Mouse (Mus musculus): ENCODE results near the gene Nsl1. TPM values are rescaled to one million over a fixed set of nuclear protein-coding genes. Genes with fewer than 3 reads are reported as not detected.
A peak's percentile ranks its signal among the peaks of the same experiment; 100 is the strongest.
"Not testable (repeated sequence)": the region's sequence is repeated elsewhere in the genome, so short reads cannot be mapped to it uniquely, and the experiment has no call there.

Nsl1 gene
- total RNA-seq (2015) = 7.3 and 8.1 TPM in 2 replicates
- 19.7 and 22.0 TPM in 2 replicates for total RNA-seq (2017)

GRCm38 (mm10) chr1:191062781-191063485 is at the start of gene Nsl1, which contains the start of gene Tatdn3:
Gene Nsl1 (plus strand): TSS chr1:191063012.
Gene Tatdn3 (minus strand): TSS chr1:191062932.
- peak; percentile 99 for ATAC-seq (ENCODE audit: poor library complexity, severe bottlenecking)

- ATAC-seq (ENCODE audit: poor library complexity, severe bottlenecking) = no peak
Measured at GRCm38 (mm10) chr1:191014271-191014670, 48.5 kb upstream of the Nsl1 start.

DNA sequence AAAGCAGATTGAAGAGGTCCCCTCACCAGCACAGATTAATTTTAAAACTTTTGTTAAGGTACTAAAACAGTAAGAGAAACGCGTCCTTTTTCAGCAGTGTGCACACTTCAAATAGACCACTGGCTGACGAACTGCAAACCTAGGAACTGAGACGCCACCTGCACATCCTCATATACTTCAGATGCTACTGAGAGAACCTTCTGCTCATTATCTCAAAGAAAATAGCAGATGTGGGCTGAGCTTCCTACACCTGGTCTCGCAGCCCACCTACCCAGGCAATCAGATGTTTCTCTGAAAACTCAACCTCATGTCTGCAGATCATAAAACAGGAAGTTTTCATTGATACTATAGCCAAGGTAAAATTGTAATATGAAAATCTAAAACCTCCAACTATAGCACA is 43.0 kb upstream of the Nsl1 start:
- no peak for ATAC-seq (ENCODE audit: poor library complexity, severe bottlenecking)

- no peak for ATAC-seq (ENCODE audit: poor library complexity, severe bottlenecking)
Measured at GRCm38 (mm10) chr1:191020217-191020924, 42.4 kb upstream of the Nsl1 start.

- no peak for ATAC-seq (ENCODE audit: poor library complexity, severe bottlenecking)
Measured at GRCm38 (mm10) chr1:191021016-191021415, 41.8 kb upstream of the Nsl1 start.

DNA sequence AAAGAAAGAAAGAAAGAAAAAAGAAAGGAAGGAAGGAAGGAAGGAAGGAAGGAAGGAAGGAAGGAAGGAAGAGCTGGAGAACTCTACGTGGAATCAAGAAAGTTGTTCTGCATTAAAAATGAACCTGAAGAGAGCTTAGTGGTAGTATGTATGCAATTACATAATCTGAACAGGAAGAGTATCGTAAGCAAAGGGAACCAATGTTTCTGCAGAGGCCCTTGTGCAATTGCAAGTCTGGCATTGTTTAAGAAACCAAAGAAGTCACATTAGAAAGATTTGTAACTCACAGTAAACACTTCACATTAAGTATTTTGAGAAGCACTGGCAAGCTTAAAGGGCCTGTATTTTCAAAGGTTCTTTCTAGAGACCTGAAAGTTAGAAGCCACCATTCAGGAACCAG is 39.7 kb upstream of the Nsl1 start:
- ATAC-seq (ENCODE audit: poor library complexity, severe bottlenecking) = peak; percentile 43

DNA sequence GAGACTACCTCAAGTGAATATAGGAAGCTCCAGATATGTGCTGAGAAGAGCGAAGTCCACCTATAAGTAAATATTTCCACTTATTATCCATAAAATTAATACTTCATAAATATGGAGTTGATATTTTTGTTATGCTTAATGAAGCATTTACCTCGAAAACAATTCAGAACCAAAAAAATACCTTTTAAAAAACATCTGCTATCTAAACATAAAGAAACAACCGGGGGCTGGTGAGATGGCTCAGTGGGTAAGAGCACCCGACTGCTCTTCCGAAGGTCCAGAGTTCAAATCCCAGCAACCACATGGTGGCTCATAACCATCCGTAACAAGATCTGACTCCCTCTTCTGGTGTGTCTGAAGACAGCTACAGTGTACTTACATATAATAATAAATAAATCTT is 39.0 kb upstream of the Nsl1 start:
- not testable (repeated sequence) for ATAC-seq (ENCODE audit: poor library complexity, severe bottlenecking)

DNA sequence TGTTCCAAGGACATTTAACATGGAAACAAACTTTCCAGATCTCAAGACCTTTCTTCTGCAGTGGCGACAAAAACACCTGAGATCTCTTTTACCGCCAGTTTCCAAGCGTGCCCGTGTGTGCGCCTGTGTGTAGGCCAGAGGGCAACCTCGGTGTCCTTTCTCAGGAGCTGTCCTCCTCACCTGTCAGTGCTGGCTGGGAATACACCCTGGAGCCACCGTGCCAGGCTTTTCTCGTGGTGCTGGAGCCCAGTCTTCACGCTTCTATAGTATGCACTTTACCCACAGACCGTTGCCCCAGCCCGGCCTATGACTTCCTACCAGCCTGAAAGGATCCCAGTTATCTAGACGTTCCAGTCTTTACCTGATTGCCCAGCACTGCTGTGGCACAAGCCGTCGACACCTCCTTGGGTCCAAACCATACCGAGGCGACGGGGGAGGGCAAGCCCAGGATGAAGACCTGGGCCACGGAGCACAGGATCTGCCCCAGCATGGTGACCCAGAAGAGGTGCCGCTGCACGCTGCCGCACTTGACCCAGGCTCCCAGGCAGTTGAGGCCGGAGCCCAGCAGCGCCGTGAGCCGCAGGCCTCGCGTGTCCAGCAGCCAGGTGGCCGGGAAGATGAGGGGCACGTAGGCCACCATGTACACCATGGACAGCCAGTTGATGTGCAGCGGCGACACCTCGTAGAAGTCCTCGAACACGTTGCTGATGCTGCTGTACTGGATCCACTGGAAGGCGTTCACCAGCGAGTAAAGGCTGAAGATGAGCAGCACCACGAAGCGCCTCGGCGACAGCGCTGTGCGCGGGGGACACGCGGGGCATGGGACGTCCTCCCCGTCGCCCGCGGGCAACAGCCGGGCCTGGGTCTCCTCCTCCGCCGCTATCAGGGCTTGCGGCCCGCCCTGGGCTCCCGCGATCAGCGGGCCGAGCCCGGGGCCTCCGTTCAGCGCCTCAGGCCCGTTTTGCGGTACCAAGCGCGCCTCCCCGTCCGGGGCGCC is 37.5 kb upstream of the Nsl1 start:
- ATAC-seq (ENCODE audit: poor library complexity, severe bottlenecking) = peak; percentile 11

DNA sequence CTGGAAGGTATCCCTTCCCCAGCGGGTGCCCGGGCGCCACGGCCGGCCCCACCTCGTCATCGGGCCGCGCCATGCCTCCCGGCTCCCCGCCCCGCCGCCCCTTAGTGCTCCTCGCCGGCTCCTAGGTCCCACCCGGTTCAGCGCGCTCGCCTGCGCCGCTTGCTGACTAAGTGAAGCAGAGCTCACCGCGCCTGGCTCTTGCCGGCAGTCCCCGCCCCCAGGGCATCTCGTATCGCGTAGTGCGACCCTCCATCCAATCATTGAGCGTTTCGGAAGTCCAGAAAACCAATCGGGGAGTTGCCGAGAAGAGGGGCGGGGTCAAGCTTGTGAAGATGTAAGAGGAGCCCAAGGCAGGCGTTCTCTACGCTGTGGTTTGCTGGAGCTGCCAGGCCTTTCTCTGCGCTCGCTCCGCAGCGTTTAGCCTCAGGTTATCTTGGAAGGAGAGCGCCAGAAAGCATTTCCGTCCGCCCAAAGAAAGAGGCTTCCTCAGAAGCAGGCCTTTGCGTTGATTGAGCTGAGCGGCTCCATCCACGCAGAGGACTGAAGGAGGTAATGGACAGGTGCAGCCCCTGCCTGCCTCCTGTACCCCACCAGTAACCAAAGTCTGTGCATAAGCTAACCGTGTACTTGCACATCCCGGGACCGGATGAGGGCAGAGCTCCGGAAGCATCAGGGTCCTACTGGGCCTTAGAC is 36.6 kb upstream of the Nsl1 start, which contains the start of gene Flvcr1:
Gene Flvcr1, minus strand, starts transcription at position 138 of the 693 bp plus-strand sequence.
- ATAC-seq (ENCODE audit: poor library complexity, severe bottlenecking) = peak; percentile 93

GRCm38 (mm10) chr1:191030182-191030581 is 32.6 kb upstream of the Nsl1 start:
- ATAC-seq (ENCODE audit: poor library complexity, severe bottlenecking) = no peak

DNA sequence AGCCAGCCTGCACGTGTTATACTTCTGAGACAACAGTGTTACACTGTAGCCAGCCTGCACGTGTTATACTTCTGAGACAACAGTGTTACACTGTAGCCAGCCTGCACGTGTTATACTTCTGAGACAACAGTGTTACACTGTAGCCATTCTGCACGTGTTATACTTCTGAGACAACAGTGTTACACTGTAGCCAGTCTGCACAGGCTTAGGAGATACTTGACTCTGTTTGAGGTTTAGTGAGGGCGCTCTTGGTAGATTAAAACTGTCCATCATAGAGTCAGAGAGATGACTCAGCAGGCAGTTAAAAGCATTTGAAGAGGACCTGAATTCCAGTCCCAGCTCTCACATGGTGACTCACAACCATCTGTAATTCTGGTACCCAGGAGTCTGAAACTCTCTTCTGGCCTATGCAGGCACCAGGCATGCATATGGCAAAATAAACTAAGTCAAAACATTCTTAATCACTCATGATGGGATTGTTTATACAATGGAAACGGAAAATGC is 31.8 kb upstream of the Nsl1 start:
- ATAC-seq (ENCODE audit: poor library complexity, severe bottlenecking) = not testable (repeated sequence)

DNA sequence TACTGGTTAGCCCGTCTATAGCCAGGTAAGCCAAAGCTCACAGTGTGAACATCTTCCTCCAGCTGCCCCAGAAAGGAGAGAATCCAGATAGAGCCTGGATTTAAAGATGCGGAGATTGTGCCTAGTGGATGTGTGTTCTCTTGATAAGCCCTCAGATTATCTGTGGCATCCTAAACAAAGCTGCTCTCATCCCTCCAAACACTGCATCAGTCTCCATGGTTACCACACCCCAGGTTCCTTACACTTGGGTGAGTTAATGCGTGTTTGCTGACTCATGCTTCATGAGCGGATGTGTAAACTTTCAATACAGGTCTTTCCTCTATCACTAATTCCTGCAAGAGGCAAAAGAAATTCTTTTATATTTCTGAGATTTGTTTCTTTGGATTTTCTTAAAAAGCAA is 27.2 kb upstream of the Nsl1 start:
- no peak for ATAC-seq (ENCODE audit: poor library complexity, severe bottlenecking)

DNA sequence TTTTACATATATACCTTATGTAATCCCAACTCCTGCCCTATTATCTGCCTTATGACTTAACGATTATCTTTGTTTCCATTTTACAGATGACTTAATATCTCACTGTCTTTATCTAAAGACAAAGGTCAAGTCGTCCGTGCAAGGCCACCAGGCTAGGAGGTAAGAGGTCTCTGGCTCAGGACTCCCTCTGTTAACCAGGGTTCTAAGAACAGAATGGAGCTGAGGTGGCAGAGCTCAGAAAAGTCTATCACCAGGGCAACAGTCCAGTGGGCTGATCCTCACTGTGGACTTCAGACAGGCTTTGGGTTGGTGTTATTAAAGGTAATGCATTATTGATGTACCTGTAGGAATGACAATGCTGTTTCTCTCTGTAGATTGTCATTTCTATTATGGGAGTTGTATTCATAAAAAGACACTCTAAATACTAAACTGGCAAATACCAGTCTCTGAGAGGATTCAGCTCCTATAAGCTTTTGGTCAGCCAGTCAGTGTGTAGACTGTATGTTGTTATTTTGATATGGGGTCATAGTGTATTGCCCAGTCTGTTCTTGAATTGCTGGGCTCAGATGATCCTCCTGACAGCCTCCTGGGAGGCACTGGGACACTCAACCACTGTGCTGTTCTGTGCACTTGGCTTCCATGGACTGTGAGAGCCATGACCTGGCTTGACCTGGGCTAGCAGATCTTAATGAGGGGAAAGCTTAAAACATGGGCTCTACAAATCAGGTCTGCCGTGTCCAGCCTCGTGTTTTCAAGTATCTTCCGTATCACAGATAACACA is 26.1 kb upstream of the Nsl1 start, which contains the start of gene Spata45:
Gene Spata45, plus strand, starts transcription at position 86 of the 781 bp plus-strand sequence.
- ATAC-seq (ENCODE audit: poor library complexity, severe bottlenecking) = no peak

GRCm38 (mm10) chr1:191037999-191038398 is 24.8 kb upstream of the Nsl1 start:
- ATAC-seq (ENCODE audit: poor library complexity, severe bottlenecking) = no peak

DNA sequence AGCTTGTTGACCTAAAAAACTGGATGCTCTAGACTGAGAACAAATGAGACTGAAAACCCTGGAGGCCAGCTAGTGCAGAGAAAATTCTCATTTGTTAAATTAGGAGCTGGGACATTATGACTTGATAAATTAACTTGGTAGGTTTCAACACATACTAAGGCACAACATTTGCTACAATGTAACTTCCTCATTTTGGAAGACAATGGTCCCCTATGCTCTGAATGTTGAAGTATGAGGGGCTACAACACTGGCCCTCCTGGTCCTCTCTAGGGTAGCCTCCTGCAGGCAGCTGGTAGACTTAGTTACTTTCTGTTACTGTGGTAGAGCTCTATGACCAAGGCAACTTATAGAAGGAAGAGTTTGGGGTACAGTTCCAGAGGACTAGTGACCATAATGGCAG is 21.5 kb upstream of the Nsl1 start:
- peak; percentile 51 for ATAC-seq (ENCODE audit: poor library complexity, severe bottlenecking)

DNA sequence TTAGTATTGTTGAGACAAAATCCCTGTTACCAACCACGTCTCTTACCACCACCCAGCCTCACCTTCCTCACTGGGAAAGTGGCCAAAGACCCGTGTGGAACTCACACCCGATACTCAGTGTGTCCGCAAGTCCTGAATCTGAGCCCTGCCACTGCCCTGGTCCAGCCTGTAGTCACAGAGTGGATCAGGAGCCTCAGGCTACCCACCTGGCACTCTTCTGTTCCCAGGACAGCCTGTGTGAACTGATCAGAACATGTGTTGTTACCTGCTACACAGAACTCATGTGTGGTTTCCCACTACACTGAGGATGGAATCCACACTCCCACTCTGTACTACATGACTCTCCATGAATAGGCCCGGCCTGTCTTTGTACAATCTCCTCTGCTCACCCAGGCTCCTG is 20.7 kb upstream of the Nsl1 start:
- ATAC-seq (ENCODE audit: poor library complexity, severe bottlenecking) = no peak

- ATAC-seq (ENCODE audit: poor library complexity, severe bottlenecking) = no peak
Measured at GRCm38 (mm10) chr1:191042688-191043087, 20.1 kb upstream of the Nsl1 start.

DNA sequence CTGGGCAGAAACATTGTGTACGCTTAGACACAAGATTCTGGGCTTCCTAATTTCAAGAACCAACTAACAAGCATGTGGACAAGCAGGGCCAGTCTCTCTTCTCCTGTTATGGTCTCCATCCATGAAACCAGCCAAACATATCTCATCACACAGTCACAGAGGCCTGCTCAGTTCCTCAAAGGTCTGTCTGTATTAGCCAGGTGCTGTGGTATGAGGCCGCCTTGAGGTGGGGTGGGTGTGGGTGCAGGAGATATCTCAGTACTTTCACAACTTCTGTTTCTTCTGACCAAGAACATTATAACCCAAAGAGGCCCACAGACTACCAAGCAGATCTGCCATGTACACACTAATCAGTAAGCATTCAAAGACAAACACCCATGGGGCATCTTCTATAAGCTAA is 17.5 kb upstream of the Nsl1 start:
- ATAC-seq (ENCODE audit: poor library complexity, severe bottlenecking) = no peak

DNA sequence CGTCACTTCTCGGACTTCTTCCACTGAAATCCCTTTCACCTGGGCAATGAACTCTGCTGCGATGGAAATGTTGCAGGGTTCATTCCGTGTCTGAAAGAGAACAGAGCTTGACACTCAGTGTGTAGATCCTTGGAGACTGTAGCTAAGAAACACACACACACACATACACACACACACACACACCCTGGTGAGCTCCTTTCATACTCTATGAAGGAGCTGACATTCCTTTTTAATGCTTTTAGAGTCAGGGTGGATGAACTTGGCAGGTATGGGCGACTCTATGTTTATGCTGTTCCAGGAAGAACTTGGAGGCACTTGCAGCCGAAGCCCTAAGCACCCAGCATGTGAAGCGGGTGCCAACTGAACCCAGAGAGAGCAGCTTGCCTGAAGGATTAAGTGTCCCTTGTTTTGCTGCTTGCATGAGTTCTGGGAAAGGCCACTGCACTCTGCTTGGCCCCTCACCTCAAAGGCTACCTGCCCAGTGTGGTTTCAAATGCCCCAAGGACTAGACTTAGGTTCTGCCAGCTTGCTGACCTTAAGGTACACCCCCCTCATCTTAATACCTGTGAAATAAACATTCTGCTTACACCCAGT is 16.5 kb upstream of the Nsl1 start:
- ATAC-seq (ENCODE audit: poor library complexity, severe bottlenecking) = no peak

Data from megakaryocyte, adult 5-6 weeks (primary cell).